Mouse (Mus musculus) retina, embryonic 14.5 days (tissue): ENCODE measurements around the gene Accsl.

Experiments used
- DNase-seq: peaks from one replicate; pipeline ENCODE4 v3.0.0-alpha.2; 2015; ENCODE audit warnings: low spot score

The Accsl gene

DNA sequence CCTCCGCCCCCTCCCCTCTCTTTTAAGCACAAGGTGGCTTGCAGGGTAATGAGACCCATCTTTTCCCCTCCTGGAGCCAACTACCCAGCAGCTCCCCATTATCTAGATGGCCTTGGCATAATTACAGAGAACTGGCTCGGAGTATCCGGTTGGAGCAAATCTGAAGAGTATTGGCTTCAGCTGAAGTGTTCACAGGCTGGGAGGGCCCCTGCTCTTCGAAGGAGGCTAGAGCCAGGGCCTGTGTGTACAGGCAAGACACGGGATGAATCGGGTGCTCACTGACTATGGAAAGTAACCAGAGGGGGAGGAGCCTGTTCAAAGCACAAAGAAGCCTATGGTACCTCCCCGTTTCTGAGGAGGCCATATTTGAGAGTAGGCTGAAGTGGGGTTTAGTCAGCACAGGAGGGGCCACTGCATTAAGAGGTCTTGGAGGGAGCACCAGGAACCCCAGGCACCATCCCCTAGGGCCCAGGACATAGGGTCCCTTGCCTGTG is at the start of gene Accsl:
TSS of gene Accsl (minus strand) at position 51 of the 494 bp plus-strand sequence.
- DNase-seq: no peak

DNA sequence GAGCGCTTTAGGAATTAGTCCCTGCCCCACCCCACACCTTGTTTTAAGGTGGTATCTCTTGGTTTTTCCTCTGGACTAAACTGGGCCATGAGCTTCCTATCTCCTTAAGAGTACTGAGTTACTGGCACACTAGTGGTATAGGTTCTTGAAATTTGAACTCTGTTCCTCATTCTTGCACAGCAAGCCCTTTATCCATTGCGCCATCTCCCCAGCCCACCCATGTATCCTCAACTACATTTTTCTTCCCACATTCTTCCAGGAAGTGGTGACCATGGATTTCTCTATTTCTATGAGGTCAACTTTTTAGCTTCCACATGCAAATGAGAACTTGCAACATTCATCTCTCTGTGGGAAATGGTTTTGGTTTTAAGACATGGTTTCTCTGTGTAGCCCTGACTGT is 44.6 kb upstream of the Accsl start:
- DNase-seq: no peak

- no peak for DNase-seq
Measured at GRCm38 (mm10) chr2:93911942-93912341, 43.0 kb upstream of the Accsl start.

DNA sequence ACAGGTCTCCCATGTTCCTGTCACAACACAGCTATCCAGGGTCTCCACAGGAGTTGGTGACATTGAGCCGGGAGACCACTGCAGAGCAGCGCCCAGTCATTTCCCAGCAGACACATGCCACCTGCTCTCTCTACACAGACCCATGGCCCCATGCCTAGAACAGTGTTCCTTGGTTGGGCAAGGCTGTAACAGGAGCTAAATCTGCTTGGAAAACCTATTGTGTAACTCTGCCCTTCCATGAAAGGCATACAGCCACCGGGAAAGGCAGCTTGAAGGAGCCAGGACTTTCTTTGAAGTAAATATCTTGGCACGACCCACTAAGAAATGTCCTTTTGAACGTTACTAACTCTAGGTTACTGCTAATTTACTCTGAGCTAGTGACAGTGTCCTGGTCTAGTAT is 40.8 kb upstream of the Accsl start:
- DNase-seq: no peak

- peak; percentile 27 for DNase-seq
Measured at GRCm38 (mm10) chr2:93907519-93908294, 38.8 kb upstream of the Accsl start.

- peak; percentile 66 for DNase-seq
Measured at GRCm38 (mm10) chr2:93906316-93906715, 37.4 kb upstream of the Accsl start.

DNA sequence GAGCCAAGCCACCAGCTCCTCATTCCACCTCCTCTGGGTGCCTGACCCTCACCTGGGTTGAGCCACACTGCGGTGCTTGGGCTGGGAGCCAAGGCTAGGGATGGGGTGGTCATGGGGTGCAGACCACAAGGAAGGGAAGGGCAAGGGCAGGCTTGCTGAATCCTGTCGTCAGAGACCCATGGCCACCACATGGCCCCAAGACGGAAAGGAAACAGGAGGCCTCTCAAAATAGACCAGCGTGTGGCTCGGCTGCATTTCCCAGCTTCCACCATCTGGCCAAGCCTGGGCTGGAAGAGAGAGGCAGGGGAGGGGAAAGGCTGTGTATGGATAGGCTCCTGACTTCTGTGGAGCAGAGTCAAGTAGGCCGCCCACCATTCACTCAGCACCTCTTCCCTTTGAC is 34.5 kb upstream of the Accsl start:
- no peak for DNase-seq

DNA sequence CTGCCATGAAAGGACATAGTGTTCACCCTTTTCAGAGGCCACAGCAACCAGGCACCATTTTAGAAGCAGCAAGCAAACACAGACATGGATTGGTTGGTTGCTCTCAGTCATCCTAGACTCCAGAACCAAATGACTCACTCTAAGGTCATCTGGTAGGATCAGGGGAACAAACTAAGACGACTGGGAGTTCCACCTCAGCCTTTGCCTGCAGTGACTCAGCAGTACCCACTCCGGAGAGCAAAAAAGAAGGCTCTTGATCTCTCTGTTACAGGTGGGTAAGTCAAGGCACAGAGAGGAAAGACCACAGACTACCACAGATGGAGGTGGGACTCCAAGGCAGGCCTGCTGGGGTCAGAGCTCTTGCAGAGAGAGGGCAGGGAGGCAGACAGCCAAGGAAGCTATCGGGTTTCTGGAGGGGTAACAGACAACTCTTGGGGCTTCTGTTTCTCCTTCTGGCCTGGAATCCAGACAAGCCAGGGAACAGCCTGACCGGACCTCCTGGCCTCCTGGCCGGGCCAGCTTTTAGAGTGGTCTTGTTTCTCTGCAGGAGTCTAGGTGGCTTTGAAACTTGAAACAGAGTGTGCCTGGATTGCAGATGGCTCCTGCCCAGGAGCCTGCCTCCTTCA is 33.8 kb upstream of the Accsl start:
- DNase-seq: no peak

- peak; percentile 62 for DNase-seq
Measured at GRCm38 (mm10) chr2:93899397-93900380, 30.7 kb upstream of the Accsl start.

- peak; percentile 80 for DNase-seq
Measured at GRCm38 (mm10) chr2:93891611-93892280, 22.8 kb upstream of the Accsl start.

DNA sequence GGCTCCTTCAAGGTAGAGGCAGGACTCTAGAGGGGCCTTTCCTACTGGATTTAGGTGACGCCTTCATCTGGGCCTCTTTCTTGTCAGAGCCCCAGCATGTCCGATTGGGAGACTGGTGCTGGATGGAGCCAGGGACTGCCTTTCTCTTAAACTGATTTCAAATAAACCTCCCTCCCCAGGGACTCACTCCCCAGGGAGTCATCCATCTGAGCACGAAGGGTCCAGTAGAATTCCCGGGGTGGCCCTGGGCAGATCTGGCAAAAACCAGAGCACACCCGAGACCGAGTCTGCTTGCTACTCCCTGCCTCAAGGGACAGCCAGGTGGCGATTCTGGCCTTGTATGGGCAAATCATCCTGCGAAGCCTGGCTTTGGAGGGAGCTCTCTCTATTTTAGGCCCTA is 21.2 kb upstream of the Accsl start:
- DNase-seq: no peak

- DNase-seq: no peak
Measured at GRCm38 (mm10) chr2:93889071-93889470, 20.1 kb upstream of the Accsl start.

- no peak for DNase-seq
Measured at GRCm38 (mm10) chr2:93888366-93888765, 19.4 kb upstream of the Accsl start.

- no peak for DNase-seq
Measured at GRCm38 (mm10) chr2:93887273-93887672, 18.3 kb upstream of the Accsl start.

DNA sequence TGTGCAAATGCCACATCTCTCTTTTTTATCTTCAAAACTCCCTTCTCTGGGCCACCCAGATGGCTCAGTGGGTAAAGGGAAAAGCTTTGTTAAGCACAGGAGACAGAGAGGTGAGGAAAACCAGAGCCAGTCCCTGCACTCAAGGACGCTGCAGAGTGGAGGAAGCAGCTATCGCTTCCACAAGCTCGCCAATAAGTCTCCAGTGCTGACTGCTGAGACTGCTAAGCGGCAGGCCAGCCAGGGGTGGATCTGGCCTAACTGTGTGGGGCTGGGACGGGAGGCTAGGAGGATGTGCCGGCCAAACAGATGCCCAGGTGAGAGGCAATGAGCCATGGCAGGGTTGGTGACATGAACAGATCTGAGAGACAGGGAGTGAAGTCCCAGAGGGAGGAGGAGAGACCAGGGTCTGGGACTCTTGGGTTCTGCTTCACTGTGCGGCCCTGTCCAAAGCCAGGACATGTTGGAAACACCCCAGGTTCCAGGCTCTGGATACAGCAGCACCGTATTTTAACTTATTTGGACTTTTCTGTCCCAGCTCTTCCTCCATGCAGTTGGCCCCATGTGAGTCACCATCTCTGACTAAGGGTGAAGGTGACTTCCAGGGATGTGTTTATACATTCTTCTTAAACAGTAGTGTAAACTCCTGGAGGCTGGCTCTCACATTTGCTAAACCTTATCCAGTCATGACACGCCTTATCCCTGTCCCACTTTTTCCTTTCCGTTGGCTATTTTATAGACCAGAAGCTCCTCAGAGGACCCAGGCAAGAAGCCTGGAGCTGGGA is 17.2 kb upstream of the Accsl start:
- no peak for DNase-seq

GRCm38 (mm10) chr2:93883066-93883465 is 14.1 kb upstream of the Accsl start:
- DNase-seq: peak; percentile 38

- DNase-seq: no peak
Measured at GRCm38 (mm10) chr2:93881640-93882367, 12.8 kb upstream of the Accsl start.

GRCm38 (mm10) chr2:93880981-93881380 is 12.0 kb upstream of the Accsl start:
- DNase-seq: no peak

DNA sequence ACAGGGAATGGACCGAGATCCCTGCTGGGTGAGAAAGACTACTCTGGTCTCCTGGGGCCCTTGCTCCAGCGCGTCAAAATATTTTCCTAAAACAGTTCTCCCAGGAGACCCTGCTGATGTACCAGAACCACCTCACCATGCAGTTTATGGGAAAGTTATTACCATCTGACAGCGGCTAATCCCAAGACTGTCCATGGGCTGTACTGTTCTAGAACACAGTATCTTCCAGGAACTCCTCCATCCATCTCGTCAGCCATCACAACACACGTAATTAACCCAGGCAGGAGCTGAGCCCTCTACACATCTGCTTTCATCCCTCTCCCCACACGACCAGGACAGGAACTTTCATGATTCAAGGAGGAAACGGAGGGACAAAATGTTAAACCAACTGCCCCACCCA is 11.5 kb upstream of the Accsl start:
- DNase-seq: no peak

DNA sequence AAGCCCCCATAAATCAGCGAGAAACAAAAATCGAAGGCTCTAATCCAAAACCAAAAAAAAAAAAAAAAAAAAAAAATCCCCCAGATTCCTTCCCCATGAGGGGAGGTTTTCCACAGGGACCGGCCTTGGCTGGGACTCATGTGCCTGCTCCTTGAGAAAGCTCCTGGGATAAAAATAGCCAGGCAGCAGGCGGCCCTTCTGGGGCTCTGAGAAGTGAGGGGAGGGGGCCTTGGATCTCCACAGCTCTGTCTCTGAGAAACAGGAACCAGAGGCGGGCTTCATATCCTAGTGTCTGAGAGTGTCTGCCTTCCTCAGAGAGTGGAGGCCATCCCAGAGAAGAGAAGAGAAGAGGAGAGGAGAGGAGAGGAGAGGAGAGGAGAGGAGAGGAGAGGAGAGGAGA is 8.0 kb upstream of the Accsl start:
- DNase-seq: no peak
